8 mouse cellular contexts compared by ENCODE assay signal in the genomic region with DNA sequence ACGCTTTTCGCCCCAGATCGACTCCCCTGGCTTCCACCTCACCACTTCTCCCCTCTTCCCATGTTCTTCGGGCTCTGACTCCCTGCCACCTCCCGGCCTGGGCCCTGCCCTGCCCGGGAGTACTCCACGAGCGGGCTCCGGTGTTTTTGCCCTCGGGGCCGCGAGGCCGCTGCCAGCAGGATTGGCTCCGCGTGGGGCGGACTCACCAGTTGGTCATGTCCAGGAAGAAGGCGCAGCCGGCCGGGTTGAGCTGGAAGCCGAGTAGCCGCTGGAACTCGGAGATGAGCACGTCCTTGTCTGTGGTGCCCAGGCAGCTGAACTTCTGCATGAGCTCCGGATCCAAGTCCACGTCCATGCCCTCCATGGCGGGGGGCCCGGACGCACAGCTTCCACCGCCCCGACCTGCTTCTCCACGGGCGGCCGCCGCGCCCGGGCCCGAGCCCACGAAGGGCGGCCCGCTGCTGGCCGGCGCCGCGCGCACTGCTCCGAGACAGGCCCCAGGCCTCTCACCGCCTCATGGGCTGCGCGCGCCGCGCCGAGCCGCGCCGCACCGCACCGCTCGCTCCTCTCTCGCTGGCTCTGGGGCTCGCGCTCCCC. TPM values are rescaled to one million over a fixed set of nuclear protein-coding genes. Genes with fewer than 3 reads are reported as not detected.
DNase-seq lines count a peak whose midpoint lies in the region; ATAC-seq and TF ChIP-seq lines count a peak whose summit lies in the region.

No protein-coding gene starts in this region.

- H3K4me1 ChIP-seq in forebrain, embryonic 11.5 days (replicated peaks; ENCODE audit: control insufficient read depth, insufficient read depth, low read length), result peaks cover 6% of the 10 kb centered on the region; the same call in 1 of the 2 replicates
- H3K4me1 ChIP-seq in heart, postnatal 0 days (ENCODE audit: control insufficient read depth, insufficient read depth), result peaks cover 23% of the 10 kb centered on the region
- peaks cover 11% of the 10 kb centered on the region for H3K4me1 ChIP-seq in lung, embryonic 14.5 days (ENCODE audit: insufficient read depth)

- H3K9me3 ChIP-seq in forebrain, embryonic 11.5 days (ENCODE audit: control insufficient read depth, low read length), result no peaks in the 10 kb centered on the region
- no peaks in the 10 kb centered on the region for H3K9me3 ChIP-seq in heart, postnatal 0 days (replicated peaks; ENCODE audit: control insufficient read depth, low read length)
- no peaks in the 10 kb centered on the region for H3K9me3 ChIP-seq in lung, embryonic 14.5 days (ENCODE audit: low read depth, low read length)

- no peaks in the 10 kb centered on the region for H3K27me3 ChIP-seq in forebrain, embryonic 11.5 days (ENCODE audit: control insufficient read depth, insufficient read depth, low read length)
- no peaks in the 10 kb centered on the region for H3K27me3 ChIP-seq in heart, postnatal 0 days (ENCODE audit: control insufficient read depth, insufficient read depth, low read length)
- H3K27me3 ChIP-seq in lung, embryonic 14.5 days (ENCODE audit: insufficient read depth, low read length), result no peaks in the 10 kb centered on the region

- peak overlapping the region; percentile 82 for H3K4me2 ChIP-seq in forebrain, embryonic 11.5 days (ENCODE audit: low read depth, low read length, severe bottlenecking)
- peak overlapping the region; percentile 95 for H3K4me2 ChIP-seq in heart, postnatal 0 days (ENCODE audit: low read depth, low read length)
- H3K4me2 ChIP-seq in lung, embryonic 14.5 days, result peak overlapping the region; percentile 96

- DNase-seq in adrenal gland, postnatal 25 days, result peak; percentile 62
- DNase-seq in forebrain, embryonic 11.5 days (ENCODE audit: low spot score), result no peak
- DNase-seq in heart, postnatal 0 days (ENCODE audit: low spot score), result peak; percentile 42
- peak; percentile 54 to 72 for DNase-seq in kidney, postnatal 36 days
- DNase-seq in lung, embryonic 14.5 days, result peak; percentile 52
- peak; percentile 43 for DNase-seq in ovary, adult 18-20 months (ENCODE audit: low spot score)
- DNase-seq in urinary bladder, postnatal 25 days (ENCODE audit: low spot score), result peak; percentile 51

- TF ChIP-seq CTCF in heart, postnatal 0 days (IDR thresholded peaks at IDR 0.05; ENCODE audit: low read depth), result no peak
- no peak for TF ChIP-seq CTCF in lung, embryonic 14.5 days (IDR thresholded peaks at IDR 0.05; ENCODE audit: low read depth)

- H3K36me3 ChIP-seq in forebrain, embryonic 11.5 days (ENCODE audit: control insufficient read depth, insufficient read depth, low read length), result no peaks in the 10 kb centered on the region
- no peaks in the 10 kb centered on the region for H3K36me3 ChIP-seq in heart, postnatal 0 days (replicated peaks; ENCODE audit: control insufficient read depth, insufficient read depth, low read length)
- H3K36me3 ChIP-seq in lung, embryonic 14.5 days (ENCODE audit: insufficient read depth), result no peaks in the 10 kb centered on the region

- H3K9ac ChIP-seq in forebrain, embryonic 11.5 days (ENCODE audit: low read length), result peak overlapping the region; percentile 92
- H3K9ac ChIP-seq in heart, postnatal 0 days (replicated peaks; ENCODE audit: low read depth, low read length), result peak overlapping the region; percentile 95
- H3K9ac ChIP-seq in lung, embryonic 14.5 days, result peak overlapping the region; percentile 93

- peak overlapping the region; percentile 46 for H3K27ac ChIP-seq in forebrain, embryonic 11.5 days (ENCODE audit: low read depth, low read length)
- peak overlapping the region; percentile 93 for H3K27ac ChIP-seq in heart, postnatal 0 days (ENCODE audit: low read depth)
- H3K27ac ChIP-seq in lung, embryonic 14.5 days (ENCODE audit: low read depth), result peak overlapping the region; percentile 85

- WGBS in forebrain, embryonic 11.5 days, result under 1% methylated on average over 53 of the region's 62 CpGs
- WGBS in heart, postnatal 0 days, result 0% methylated on average over 45 of the region's 62 CpGs
- WGBS in lung, embryonic 14.5 days, result 0% methylated on average over 58 of the region's 62 CpGs

- no peak for TF ChIP-seq EP300 in heart, postnatal 0 days (IDR thresholded peaks at IDR 0.05; ENCODE audit: low read depth)

- H3K4me3 ChIP-seq in forebrain, embryonic 11.5 days (ENCODE audit: low read depth, low read length), result peak overlapping the region; percentile 94
- H3K4me3 ChIP-seq in heart, postnatal 0 days (ENCODE audit: low read depth, low read length), result peak overlapping the region; percentile 95
- peak overlapping the region; percentile 93 for H3K4me3 ChIP-seq in lung, embryonic 14.5 days (ENCODE audit: low read depth, low read length)

- peak; percentile 6 for ATAC-seq in CD4-positive, CD25-positive, alpha-beta regulatory T cell, adult 4 months
- ATAC-seq in forebrain, embryonic 11.5 days (replicated peaks; ENCODE audit: low FRiP score), result peak; percentile 88
- ATAC-seq in heart, postnatal 0 days (ENCODE audit: insufficient read depth, low read depth), result peak; percentile 3
- peak; percentile 88 for ATAC-seq in lung, embryonic 14.5 days (ENCODE audit: insufficient read depth)

RNA-seq across cellular contexts. Expression of a gene that starts 0.4 kb away (rescaled TPM):
- polyA plus RNA-seq in CD4-positive, CD25-positive, alpha-beta regulatory T cell, adult 4 months (2017; shearing (Covaris generic)), result 10 to 100 TPM; 14.6 to 14.9 TPM
- total RNA-seq in adrenal gland, postnatal 25 days (2021), result 170 and 180 TPM in 2 replicates
- polyA plus RNA-seq in forebrain, embryonic 11.5 days (2014; fragmentation: Nextera tagmentation; extraction: Ambion mirVana), result 12.7 and 14.1 TPM in 2 replicates
- total RNA-seq in heart, postnatal 0 days (2014; rRNA removed; ENCODE audit: low replicate concordance), result 80.6 and 85.7 TPM in 2 replicates
- 12.5 and 15.0 TPM in 2 replicates for polyA plus RNA-seq in heart, postnatal 0 days (2015; fragmentation: Nextera tagmentation; extraction: Ambion mirVana)
- polyA plus RNA-seq in lung, embryonic 14.5 days (2014; fragmentation: Nextera tagmentation; extraction: Ambion mirVana), result 19.5 and 20.3 TPM in 2 replicates

RNA-seq across cellular contexts. Expression of a gene that starts 17.9 kb away (rescaled TPM):
- polyA plus RNA-seq in CD4-positive, CD25-positive, alpha-beta regulatory T cell, adult 4 months (2017; shearing (Covaris generic)), result 10 to 100 TPM; 84.0 to 86.8 TPM
- total RNA-seq in adrenal gland, postnatal 25 days (2021), result 86.4 and 87.9 TPM in 2 replicates
- polyA plus RNA-seq in forebrain, embryonic 11.5 days (2014; fragmentation: Nextera tagmentation; extraction: Ambion mirVana), result 371 and 373 TPM in 2 replicates
- total RNA-seq in heart, postnatal 0 days (2014; rRNA removed; ENCODE audit: low replicate concordance), result 113 and 125 TPM in 2 replicates
- 182 and 185 TPM in 2 replicates for polyA plus RNA-seq in heart, postnatal 0 days (2015; fragmentation: Nextera tagmentation; extraction: Ambion mirVana)
- polyA plus RNA-seq in lung, embryonic 14.5 days (2014; fragmentation: Nextera tagmentation; extraction: Ambion mirVana), result 361 and 368 TPM in 2 replicates

RNA-seq across cellular contexts. Expression of a gene that starts 36.2 kb away (rescaled TPM):
- 1 to 10 TPM in 1 of 2 experiments, under 1 TPM in 1; 0.65 to 1.3 TPM for polyA plus RNA-seq in CD4-positive, CD25-positive, alpha-beta regulatory T cell, adult 4 months (2017; shearing (Covaris generic))
- 31.7 and 32.3 TPM in 2 replicates for total RNA-seq in adrenal gland, postnatal 25 days (2021)
- polyA plus RNA-seq in forebrain, embryonic 11.5 days (2014; fragmentation: Nextera tagmentation; extraction: Ambion mirVana), result 7.8 and 9.7 TPM in 2 replicates
- total RNA-seq in heart, postnatal 0 days (2014; rRNA removed; ENCODE audit: low replicate concordance), result 5.3 and 12.3 TPM in 2 replicates
- polyA plus RNA-seq in heart, postnatal 0 days (2015; fragmentation: Nextera tagmentation; extraction: Ambion mirVana), result 1.4 and 1.9 TPM in 2 replicates
- 7.1 and 8.0 TPM in 2 replicates for polyA plus RNA-seq in lung, embryonic 14.5 days (2014; fragmentation: Nextera tagmentation; extraction: Ambion mirVana)

Comparison
In these comparisons a context has a peak if more than half of its experiments do, and no peak if none do; other contexts are left out.
1. ATAC-seq: peak in every context shown above with its lines; median percentile 88 in forebrain, embryonic 11.5 days; 88 in lung, embryonic 14.5 days; 6 in CD4-positive, CD25-positive, alpha-beta regulatory T cell, adult 4 months; 3 in heart, postnatal 0 days.